Mouse (Mus musculus) induced T-regulatory cell, adult 2 months (primary cell): Measurements from ENCODE around the gene Olfr286.

ENCODE experiments used
- DNase-seq: peaks from one replicate; pipeline ENCODE4 v3.0.0-alpha.2; 2012; ENCODE audit warnings: low read depth

Gene Olfr286

GRCm38 (mm10) chr15:98234350-98234749 is at the start of gene Olfr286:
Olfr286 (minus strand) TSS chr15:98234450.
- no peak for DNase-seq

- no peak for DNase-seq
Measured at GRCm38 (mm10) chr15:98257776-98258175, 23.5 kb upstream of the Olfr286 start.

GRCm38 (mm10) chr15:98257193-98257592 is 22.9 kb upstream of the Olfr286 start, which contains the start of gene H1fnt:
H1fnt (minus strand) TSS chr15:98257293.
- no peak for DNase-seq

- no peak for DNase-seq
Measured at GRCm38 (mm10) chr15:98256271-98256670, 22.0 kb upstream of the Olfr286 start.

GRCm38 (mm10) chr15:98235442-98235841 is 1.2 kb upstream of the Olfr286 start:
- no peak for DNase-seq

- no peak for DNase-seq
Measured at GRCm38 (mm10) chr15:98226096-98226495, 8.2 kb downstream of the Olfr286 start.

GRCm38 (mm10) chr15:98225610-98226009 is 8.6 kb downstream of the Olfr286 start:
- peak; percentile 2 for DNase-seq

- DNase-seq, result no peak
Measured at GRCm38 (mm10) chr15:98222377-98222776, 11.9 kb downstream of the Olfr286 start.

- no peak for DNase-seq
Measured at GRCm38 (mm10) chr15:98220877-98221276, 13.4 kb downstream of the Olfr286 start, which contains the start of the genes Gm44579 and Olfr287. Gm44579 (minus strand) TSS chr15:98220977. Olfr287 (minus strand) TSS chr15:98221056.

GRCm38 (mm10) chr15:98214130-98214529 is 20.1 kb downstream of the Olfr286 start:
- no peak for DNase-seq

GRCm38 (mm10) chr15:98213336-98213870 is 20.8 kb downstream of the Olfr286 start:
- no peak for DNase-seq

- DNase-seq, result no peak
Measured at GRCm38 (mm10) chr15:98209676-98210075, 24.6 kb downstream of the Olfr286 start.

- DNase-seq, result no peak
Measured at GRCm38 (mm10) chr15:98195442-98195841, 38.8 kb downstream of the Olfr286 start, which contains the start of gene Olfr288. Olfr288 (minus strand) TSS chr15:98195542.

- no peak for DNase-seq
Measured at GRCm38 (mm10) chr15:98184456-98184855, 49.8 kb downstream of the Olfr286 start.

GRCm38 (mm10) chr15:98181856-98182570 is 52.2 kb downstream of the Olfr286 start:
- no peak for DNase-seq

GRCm38 (mm10) chr15:98181132-98181711 is 53.0 kb downstream of the Olfr286 start:
- peak; percentile 90 for DNase-seq

GRCm38 (mm10) chr15:98180567-98181131 is 53.6 kb downstream of the Olfr286 start:
- no peak for DNase-seq

GRCm38 (mm10) chr15:98177320-98177719 is 56.9 kb downstream of the Olfr286 start:
- DNase-seq, result no peak
